Mouse (Mus musculus) liver, embryonic 15.5 days (tissue): ENCODE measurements around the gene Kcnk3. TPM values are rescaled to one million over a fixed set of nuclear protein-coding genes. Genes with fewer than 3 reads are reported as not detected.

ENCODE experiments used
- ATAC-seq: fragments of 200-750 bp; cut with Nextera tagmentation; 2 replicates; pipeline ENCODE4 v1.8.0; 2017; ENCODE audit warnings: moderate number of reproducible peaks, mild to moderate bottlenecking, moderate library complexity; ENCODE audit not compliant: insufficient read depth
- H3K27ac ChIP-seq: fragments of 300-500 bp; sonication (generic); replicated peaks from 2 replicates; pipeline ENCODE4 v1.5.1; 2015; ENCODE audit warnings: mild to moderate bottlenecking, inconsistent platforms
- H3K27me3 ChIP-seq: fragments of 300-500 bp; sonication (generic); 2 replicates; pipeline ENCODE4 v1.6.1; 2015; ENCODE audit warnings: mild to moderate bottlenecking, inconsistent platforms
- H3K36me3 ChIP-seq: fragments of 300-500 bp; sonication (generic); replicated peaks from 2 replicates; pipeline ENCODE4 v1.6.1; 2015; ENCODE audit warnings: moderate library complexity, mild to moderate bottlenecking, inconsistent platforms
- H3K4me1 ChIP-seq: fragments of 300-500 bp; sonication (generic); replicated peaks from 2 replicates; pipeline ENCODE4 v1.6.1; 2015; ENCODE audit warnings: inconsistent platforms
- H3K4me2 ChIP-seq: fragments of 300-500 bp; sonication (generic); 2 replicates; pipeline ENCODE4 v1.6.1; 2015; ENCODE audit warnings: moderate library complexity, mild to moderate bottlenecking, inconsistent platforms
- H3K4me3 ChIP-seq: fragments of 300-500 bp; sonication (generic); replicated peaks from 2 replicates; pipeline ENCODE4 v1.5.1; 2015; ENCODE audit warnings: mild to moderate bottlenecking, inconsistent platforms
- H3K9ac ChIP-seq: fragments of 300-500 bp; sonication (generic); 2 replicates; pipeline ENCODE4 v1.6.1; 2015; ENCODE audit warnings: moderate library complexity, mild to moderate bottlenecking, inconsistent platforms
- H3K9me3 ChIP-seq: fragments of 300-500 bp; sonication (generic); replicated peaks from 2 replicates; pipeline ENCODE4 v1.6.1; 2016; ENCODE audit warnings: inconsistent platforms
- WGBS: fragments of 180-500 bp; shearing (Covaris S2); methylation state at CpG from one replicate; pipeline ENCODE4 v1.1.7; 2015; ENCODE audit warnings: mixed read lengths; ENCODE audit not compliant: insufficient replicate concordance; 5-methylcytosine and 5-hydroxymethylcytosine counted together
- polyA plus RNA-seq: library from polyadenylated mRNA; unstranded; fragments of >200 nt; fragmentation: Nextera tagmentation; extraction: Ambion mirVana; gene quantifications from 2 replicates; pipeline ENCODE4 v1.2.1, GENCODE M21; 2015

Gene Kcnk3
- polyA plus RNA-seq, 1 experiment from 2014 or later = 0.17 TPM

- no peak overlapping the region for H3K4me3 ChIP-seq
- no peaks in the 10 kb centered on the region for H3K36me3 ChIP-seq
- no peaks in the 10 kb centered on the region for H3K27me3 ChIP-seq
- no peak overlapping the region for H3K9ac ChIP-seq
- no peak for ATAC-seq
- WGBS = 58% methylated on average over 8 of the region's 8 CpGs
- no peaks in the 10 kb centered on the region for H3K9me3 ChIP-seq
- no peak overlapping the region for H3K27ac ChIP-seq
- H3K4me1 ChIP-seq = peaks cover 20% of the 10 kb centered on the region
- H3K4me2 ChIP-seq = no peak overlapping the region
These were observed 25.3 kb downstream of the Kcnk3 start for GRCm38 (mm10) chr5:30613242-30613641.

- H3K9ac ChIP-seq = no peak overlapping the region
- 33% methylated on average over 1 of the region's 1 CpGs for WGBS
- no peak overlapping the region for H3K27ac ChIP-seq
These were observed 26.3 kb downstream of the Kcnk3 start for GRCm38 (mm10) chr5:30614221-30614620.

GRCm38 (mm10) chr5:30615416-30615815, 27.4 kb downstream of the Kcnk3 start:
- Histone ChIP-seq H3K4me2 (peak overlapping the region; percentile 33; the same call in 1 of the 2 replicates), H3K27ac (no peak overlapping the region), H3K9ac (no peak overlapping the region), H3K4me1 (peaks cover 23% of the 10 kb centered on the region), H3K36me3 (no peaks in the 10 kb centered on the region), H3K27me3 (peaks cover 11% of the 10 kb centered on the region), H3K9me3 (no peaks in the 10 kb centered on the region), H3K4me3 (no peak overlapping the region)
- 41% methylated on average over 6 of the region's 6 CpGs for WGBS
- peak; percentile 53 for ATAC-seq

More at GRCm38 (mm10) chr5:30614221-30614620, 26.3 kb downstream of the Kcnk3 start:
- H3K36me3 ChIP-seq = no peaks in the 10 kb centered on the region
- peaks cover 23% of the 10 kb centered on the region for H3K4me1 ChIP-seq
- no peaks in the 10 kb centered on the region for H3K9me3 ChIP-seq
- no peak overlapping the region for H3K4me2 ChIP-seq
- peak; percentile 36; the same call in 1 of the 2 replicates for ATAC-seq
- no peak overlapping the region for H3K4me3 ChIP-seq
- peaks cover 3% of the 10 kb centered on the region for H3K27me3 ChIP-seq

DNA sequence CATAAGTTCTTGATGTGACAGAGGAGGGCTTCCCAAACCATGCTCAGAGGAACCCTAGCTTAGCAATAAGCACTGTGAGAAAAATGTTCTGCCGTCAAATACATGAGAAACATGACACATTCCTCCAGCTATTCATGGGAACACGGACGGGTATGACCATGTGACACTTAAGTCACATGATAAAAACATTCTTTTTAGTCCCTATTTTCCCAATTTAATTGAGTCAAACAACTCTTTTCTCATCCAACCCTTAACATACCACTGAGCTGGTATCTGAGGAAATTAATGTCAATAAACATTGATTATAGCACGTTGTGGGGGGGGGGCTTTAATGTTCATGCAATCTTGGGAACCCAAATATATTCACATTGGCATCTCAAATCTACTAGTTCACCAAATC, 27.8 kb downstream of the Kcnk3 start:
- H3K9me3 ChIP-seq = no peaks in the 10 kb centered on the region
- no peaks in the 10 kb centered on the region for H3K36me3 ChIP-seq
- H3K9ac ChIP-seq = no peak overlapping the region
- no peak overlapping the region for H3K4me2 ChIP-seq
- H3K4me1 ChIP-seq = peaks cover 23% of the 10 kb centered on the region
- no peak overlapping the region for H3K27ac ChIP-seq
- 58% methylated on average over 4 of the region's 4 CpGs for WGBS
- ATAC-seq = no peak
- H3K4me3 ChIP-seq = no peak overlapping the region
- peaks cover 15% of the 10 kb centered on the region for H3K27me3 ChIP-seq

- no peak overlapping the region for H3K27ac ChIP-seq
These were observed 28.7 kb downstream of the Kcnk3 start for GRCm38 (mm10) chr5:30616644-30617043.

GRCm38 (mm10) chr5:30617357-30617756, 29.4 kb downstream of the Kcnk3 start:
- no peak for ATAC-seq
- Histone ChIP-seq H3K9ac (no peak overlapping the region), H3K4me2 (0 out of 2 replicates have a peak overlapping the region, but pooled peaks have one; percentile 4), H3K4me3 (no peak overlapping the region), H3K27ac (no peak overlapping the region), H3K27me3 (peaks cover 30% of the 10 kb centered on the region), H3K9me3 (no peaks in the 10 kb centered on the region), H3K36me3 (no peaks in the 10 kb centered on the region), H3K4me1 (peaks cover 29% of the 10 kb centered on the region)
- 9% methylated on average over 3 of the region's 3 CpGs for WGBS

More at GRCm38 (mm10) chr5:30616644-30617043, 28.7 kb downstream of the Kcnk3 start:
- 18% methylated on average over 3 of the region's 3 CpGs for WGBS
- H3K9ac ChIP-seq = no peak overlapping the region
- peaks cover 23% of the 10 kb centered on the region for H3K4me1 ChIP-seq
- H3K4me3 ChIP-seq = no peak overlapping the region
- H3K4me2 ChIP-seq = no peak overlapping the region
- ATAC-seq = no peak
- H3K9me3 ChIP-seq = no peaks in the 10 kb centered on the region
- peaks cover 23% of the 10 kb centered on the region for H3K27me3 ChIP-seq
- no peaks in the 10 kb centered on the region for H3K36me3 ChIP-seq

GRCm38 (mm10) chr5:30617851-30618250, 29.9 kb downstream of the Kcnk3 start:
- peak; percentile 45 for ATAC-seq
- no peak overlapping the region for H3K9ac ChIP-seq

DNA sequence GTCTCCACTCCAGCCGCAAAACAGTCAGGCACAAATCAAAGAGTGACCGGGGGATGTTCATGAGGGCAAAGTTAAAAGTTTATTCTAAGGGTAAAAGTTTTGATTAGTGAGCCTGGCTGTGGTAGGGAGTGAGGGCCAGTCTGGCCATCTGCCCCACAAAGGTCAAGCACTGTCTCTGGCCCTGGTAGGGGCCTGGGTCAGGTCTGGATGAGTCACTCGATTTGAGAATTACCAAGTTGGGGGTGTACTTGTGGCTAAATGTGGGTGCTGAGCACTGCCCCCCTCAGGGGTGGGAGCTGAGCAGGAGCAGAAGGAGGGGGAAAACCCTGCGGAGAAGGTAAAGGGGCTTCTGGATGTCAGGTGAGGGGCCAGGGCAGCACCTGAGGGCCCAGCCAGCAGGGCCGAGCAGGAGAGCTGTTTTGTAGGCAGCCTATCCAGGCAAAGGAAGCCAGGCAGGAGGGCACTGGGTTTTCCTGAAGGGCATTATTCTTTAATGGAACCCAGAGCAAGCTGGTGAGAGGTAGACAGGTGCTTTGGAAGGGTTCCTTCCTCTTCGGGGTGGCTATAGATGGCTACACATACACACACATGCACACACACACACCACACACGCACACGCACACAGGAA, 30.5 kb downstream of the Kcnk3 start:
- H3K27ac ChIP-seq = no peak overlapping the region
- H3K4me1 ChIP-seq = peaks cover 35% of the 10 kb centered on the region
- no peaks in the 10 kb centered on the region for H3K9me3 ChIP-seq
- H3K27me3 ChIP-seq = peaks cover 42% of the 10 kb centered on the region
- 59% methylated on average over 8 of the region's 8 CpGs for WGBS
- H3K4me3 ChIP-seq = no peak overlapping the region
- no peak for ATAC-seq
- H3K4me2 ChIP-seq = no peak overlapping the region
- H3K36me3 ChIP-seq = no peaks in the 10 kb centered on the region
- H3K9ac ChIP-seq = no peak overlapping the region

More at GRCm38 (mm10) chr5:30617851-30618250, 29.9 kb downstream of the Kcnk3 start:
- Histone ChIP-seq H3K27me3 (peaks cover 35% of the 10 kb centered on the region), H3K4me1 (peaks cover 34% of the 10 kb centered on the region), H3K27ac (no peak overlapping the region), H3K36me3 (no peaks in the 10 kb centered on the region), H3K4me3 (no peak overlapping the region), H3K9me3 (no peaks in the 10 kb centered on the region), H3K4me2 (0 out of 2 replicates have a peak overlapping the region, but pooled peaks have one; percentile 4)
- 28% methylated on average over 11 of the region's 11 CpGs for WGBS

DNA sequence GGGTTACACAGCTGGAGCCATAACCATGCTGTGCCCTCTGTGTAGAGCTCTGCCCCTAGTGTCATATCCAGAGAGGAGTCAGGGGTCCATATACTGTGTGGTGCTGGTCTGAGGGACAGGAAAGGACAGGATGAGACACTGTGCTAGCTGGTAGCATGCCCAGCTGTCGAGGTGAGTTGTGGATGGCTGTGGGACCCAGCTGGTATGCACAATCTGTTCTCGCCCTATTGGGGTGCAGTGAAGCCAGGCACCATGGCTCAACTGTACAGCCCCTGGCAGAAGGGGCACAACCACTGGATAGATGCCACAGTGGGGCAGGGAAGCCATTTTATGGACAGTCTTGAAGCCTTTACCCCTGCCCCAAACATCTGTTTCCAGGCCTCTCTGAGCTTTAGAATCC, 31.2 kb downstream of the Kcnk3 start:
- H3K36me3 ChIP-seq = no peaks in the 10 kb centered on the region
- no peak overlapping the region for H3K9ac ChIP-seq
- no peaks in the 10 kb centered on the region for H3K9me3 ChIP-seq
- peaks cover 49% of the 10 kb centered on the region for H3K27me3 ChIP-seq
- no peak overlapping the region for H3K4me2 ChIP-seq
- peaks cover 35% of the 10 kb centered on the region for H3K4me1 ChIP-seq
- 46% methylated on average over 2 of the region's 2 CpGs for WGBS
- ATAC-seq = no peak
- no peak overlapping the region for H3K27ac ChIP-seq
- H3K4me3 ChIP-seq = no peak overlapping the region

GRCm38 (mm10) chr5:30620567-30620966, 32.6 kb downstream of the Kcnk3 start:
- Histone ChIP-seq H3K4me3 (no peak overlapping the region), H3K9ac (no peak overlapping the region), H3K4me2 (no peak overlapping the region), H3K36me3 (no peaks in the 10 kb centered on the region), H3K4me1 (peaks cover 23% of the 10 kb centered on the region), H3K27ac (no peak overlapping the region), H3K27me3 (peaks cover 55% of the 10 kb centered on the region), H3K9me3 (no peaks in the 10 kb centered on the region)
- WGBS = 90% methylated on average over 20 of the region's 20 CpGs
- ATAC-seq = no peak

- Histone ChIP-seq H3K4me1 (peaks cover 23% of the 10 kb centered on the region), H3K36me3 (no peaks in the 10 kb centered on the region), H3K27ac (no peak overlapping the region), H3K4me3 (no peak overlapping the region), H3K9me3 (no peaks in the 10 kb centered on the region), H3K4me2 (no peak overlapping the region), H3K27me3 (peaks cover 55% of the 10 kb centered on the region), H3K9ac (no peak overlapping the region)
- WGBS = 67% methylated on average over 9 of the region's 9 CpGs
- no peak for ATAC-seq
These were observed 33.3 kb downstream of the Kcnk3 start for GRCm38 (mm10) chr5:30621211-30621790.
